Mouse (Mus musculus) lung, embryonic 16.5 days (tissue): ENCODE measurements at regions not wholly inside any gene's neighbourhood (a gene's known extent, or its start where the extent isn't known, plus 50 kb on each side); places are given as distances from the start of the nearest gene placed in this dataset.

Experiments used
- ATAC-seq: fragments of 200-750 bp; cut with Nextera tagmentation; 2 replicates; pipeline ENCODE4 v1.8.0; 2017; ENCODE audit warnings: low read depth, mild to moderate bottlenecking, moderate library complexity
- H3K27ac ChIP-seq: fragments of 300-500 bp; sonication (generic); 2 replicates; pipeline ENCODE4 v1.5.1; 2014; ENCODE audit warnings: mild to moderate bottlenecking, control low read depth, low read length
- H3K27me3 ChIP-seq: fragments of 300-500 bp; sonication (generic); 2 replicates; pipeline ENCODE4 v1.6.1; 2014; ENCODE audit warnings: low read depth, low read length, mixed read lengths; ENCODE audit not compliant: control insufficient read depth, insufficient read depth
- H3K36me3 ChIP-seq: fragments of 300-500 bp; sonication (generic); 2 replicates; pipeline ENCODE4 v1.6.1; 2014; ENCODE audit warnings: low read length; ENCODE audit not compliant: control insufficient read depth, insufficient read depth
- H3K4me1 ChIP-seq: fragments of 300-500 bp; sonication (generic); replicated peaks from 2 replicates; pipeline ENCODE4 v1.6.1; 2014; ENCODE audit warnings: low read length, mixed read lengths; ENCODE audit not compliant: control insufficient read depth, insufficient read depth
- H3K4me2 ChIP-seq: fragments of 300-500 bp; sonication (generic); 2 replicates; pipeline ENCODE4 v1.6.1; 2014; ENCODE audit warnings: low read depth, low read length, control low read depth
- H3K4me3 ChIP-seq: fragments of 300-500 bp; sonication (generic); 2 replicates; pipeline ENCODE4 v1.5.1; 2014; ENCODE audit warnings: mild to moderate bottlenecking, low read length, control low read depth
- H3K9ac ChIP-seq: fragments of 300-500 bp; sonication (generic); 2 replicates; pipeline ENCODE4 v1.6.1; 2014; ENCODE audit warnings: low read length, control low read depth
- H3K9me3 ChIP-seq: fragments of 300-500 bp; sonication (generic); 2 replicates; pipeline ENCODE4 v1.6.1; 2016; ENCODE audit warnings: low read length; ENCODE audit not compliant: control insufficient read depth
- WGBS: fragments of 180-500 bp; shearing (Covaris S2); extraction: QIAGEN DNeasy Blood & Tissue Kit; methylation state at CpG from one replicate; pipeline ENCODE4 v1.1.7; 2014; 5-methylcytosine and 5-hydroxymethylcytosine counted together

DNA sequence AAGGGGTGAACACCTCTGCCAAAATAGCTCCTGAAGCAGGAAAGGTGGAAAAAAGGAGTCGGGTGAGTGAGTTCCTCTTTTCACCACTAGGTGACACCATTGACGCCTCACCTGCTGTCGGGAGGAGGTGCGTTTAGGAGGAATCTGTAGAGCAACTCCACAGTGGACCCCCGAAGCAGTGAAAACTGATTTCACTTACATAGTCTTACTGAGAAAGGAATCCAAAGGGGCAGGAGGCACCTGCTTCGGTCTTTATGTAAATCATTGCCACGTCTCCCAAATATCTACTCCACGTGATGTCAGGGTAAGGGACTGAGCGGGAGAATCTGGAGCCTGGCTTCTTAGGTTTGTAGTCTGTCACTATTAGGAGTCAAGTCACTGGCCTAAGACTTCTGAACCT is 220.5 kb upstream of the Ddhd1 start:
- Histone ChIP-seq H3K4me1 (0 out of 2 replicates have a peak, but pooled peaks cover 2% of the 10 kb centered on the region), H3K36me3 (no peaks in the 10 kb centered on the region), H3K4me2 (peak overlapping the region; percentile 10; the same call in 1 of the 2 replicates), H3K27me3 (no peaks in the 10 kb centered on the region), H3K27ac (no peak overlapping the region), H3K9me3 (no peaks in the 10 kb centered on the region), H3K4me3 (no peak overlapping the region), H3K9ac (no peak overlapping the region)
- no peak for ATAC-seq
- WGBS = 9% methylated on average over 9 of the region's 9 CpGs

GRCm38 (mm10) chr14:45920783-45921182 is 262.8 kb upstream of the Ddhd1 start:
- H3K4me3 ChIP-seq = no peak overlapping the region
- no peak overlapping the region for H3K9ac ChIP-seq
- ATAC-seq = peak; percentile 53; the same call in 1 of the 2 replicates
- H3K27ac ChIP-seq = peak overlapping the region; percentile 65
- peaks cover 18% of the 10 kb centered on the region for H3K4me1 ChIP-seq
- WGBS = 5% methylated on average over 6 of the region's 6 CpGs
- H3K4me2 ChIP-seq = peak overlapping the region; percentile 38
- no peaks in the 10 kb centered on the region for H3K27me3 ChIP-seq
- H3K9me3 ChIP-seq = no peaks in the 10 kb centered on the region
- H3K36me3 ChIP-seq = no peaks in the 10 kb centered on the region

DNA sequence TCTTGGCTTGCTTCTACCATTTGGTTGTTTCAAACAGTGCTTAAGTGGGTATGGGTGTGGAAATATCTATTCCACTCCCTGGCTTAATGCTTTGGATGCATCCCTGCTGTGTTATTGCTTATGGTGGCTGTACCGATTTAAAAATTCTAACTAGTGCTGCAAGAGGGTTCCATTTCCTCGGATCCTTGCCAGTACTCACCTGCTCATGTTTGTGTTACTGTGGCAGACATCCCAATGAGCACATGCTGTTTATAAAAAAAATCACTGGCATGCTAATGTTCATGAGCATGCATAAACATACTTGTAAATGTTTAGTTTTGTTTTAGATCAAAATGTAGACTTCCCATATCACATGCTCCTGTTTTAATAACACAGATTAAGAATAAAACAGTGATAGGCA is 285.6 kb upstream of the Ddhd1 start:
- WGBS = 70% methylated on average over 2 of the region's 2 CpGs
- Histone ChIP-seq H3K4me3 (no peak overlapping the region), H3K9me3 (no peaks in the 10 kb centered on the region), H3K4me2 (no peak overlapping the region), H3K4me1 (no peaks in the 10 kb centered on the region), H3K27me3 (no peaks in the 10 kb centered on the region), H3K27ac (no peak overlapping the region), H3K9ac (no peak overlapping the region), H3K36me3 (no peaks in the 10 kb centered on the region)
- no peak for ATAC-seq

- no peak for ATAC-seq
- Histone ChIP-seq H3K4me1 (no peaks in the 10 kb centered on the region), H3K4me3 (no peak overlapping the region), H3K9me3 (no peaks in the 10 kb centered on the region), H3K27ac (no peak overlapping the region), H3K9ac (no peak overlapping the region), H3K36me3 (no peaks in the 10 kb centered on the region), H3K4me2 (no peak overlapping the region), H3K27me3 (no peaks in the 10 kb centered on the region)
- WGBS = 63% methylated on average over 5 of the region's 5 CpGs
Observed at GRCm38 (mm10) chr14:45944101-45944500, 286.2 kb upstream of the Ddhd1 start.

GRCm38 (mm10) chr14:45944506-45944905 is 286.6 kb upstream of the Ddhd1 start:
- H3K27ac ChIP-seq = no peak overlapping the region
- H3K27me3 ChIP-seq = no peaks in the 10 kb centered on the region
- H3K4me1 ChIP-seq = no peaks in the 10 kb centered on the region
- H3K9ac ChIP-seq = no peak overlapping the region
- no peaks in the 10 kb centered on the region for H3K36me3 ChIP-seq
- no peak overlapping the region for H3K4me3 ChIP-seq
- no peak for ATAC-seq
- no peaks in the 10 kb centered on the region for H3K9me3 ChIP-seq
- 24% methylated on average over 8 of the region's 8 CpGs for WGBS
- no peak overlapping the region for H3K4me2 ChIP-seq

GRCm38 (mm10) chr14:45956624-45957023 is 298.7 kb upstream of the Ddhd1 start:
- Histone ChIP-seq H3K4me1 (no peaks in the 10 kb centered on the region), H3K4me2 (no peak overlapping the region), H3K9ac (no peak overlapping the region), H3K36me3 (no peaks in the 10 kb centered on the region), H3K9me3 (no peaks in the 10 kb centered on the region), H3K4me3 (no peak overlapping the region), H3K27ac (no peak overlapping the region), H3K27me3 (no peaks in the 10 kb centered on the region)
- 47% methylated on average over 8 of the region's 8 CpGs for WGBS
- ATAC-seq = no peak

GRCm38 (mm10) chr14:45962474-45962873 is 304.5 kb upstream of the Ddhd1 start:
- 0 out of 2 replicates have a peak, but pooled peaks cover 4% of the 10 kb centered on the region for H3K4me1 ChIP-seq
- H3K27ac ChIP-seq = no peak overlapping the region
- no peaks in the 10 kb centered on the region for H3K27me3 ChIP-seq
- WGBS = 79% methylated on average over 4 of the region's 4 CpGs
- no peaks in the 10 kb centered on the region for H3K9me3 ChIP-seq
- no peaks in the 10 kb centered on the region for H3K36me3 ChIP-seq
- H3K4me2 ChIP-seq = no peak overlapping the region
- no peak for ATAC-seq
- H3K4me3 ChIP-seq = no peak overlapping the region
- H3K9ac ChIP-seq = no peak overlapping the region

DNA sequence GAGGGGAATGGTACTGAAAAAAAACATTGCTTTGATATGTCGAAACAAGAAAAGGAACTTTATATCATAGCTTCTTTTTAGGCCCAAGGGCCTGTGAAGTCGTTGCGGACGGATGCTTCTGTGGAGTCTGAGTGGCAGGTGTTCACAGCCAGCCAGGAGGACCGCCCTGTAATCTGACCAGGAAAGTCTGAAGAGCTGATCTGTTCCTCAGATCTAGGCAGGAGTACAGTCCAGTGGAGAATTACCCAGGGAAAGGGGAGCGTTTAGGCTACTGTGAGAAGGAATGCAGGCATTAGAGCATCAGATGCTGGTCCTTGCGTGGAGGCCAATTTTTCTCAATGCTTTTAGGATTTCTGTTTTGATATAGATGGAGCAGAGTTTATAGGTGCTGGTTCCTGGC is 306.1 kb upstream of the Ddhd1 start:
- ATAC-seq = no peak

GRCm38 (mm10) chr14:45983206-45983857 is 325.4 kb upstream of the Ddhd1 start:
- no peaks in the 10 kb centered on the region for H3K9me3 ChIP-seq
- no peak overlapping the region for H3K4me2 ChIP-seq
- H3K27ac ChIP-seq = peak overlapping the region; percentile 47
- no peak overlapping the region for H3K4me3 ChIP-seq
- peaks cover 16% of the 10 kb centered on the region for H3K4me1 ChIP-seq
- peak; percentile 84 for ATAC-seq
- no peaks in the 10 kb centered on the region for H3K36me3 ChIP-seq
- H3K9ac ChIP-seq = no peak overlapping the region
- H3K27me3 ChIP-seq = no peaks in the 10 kb centered on the region
- WGBS = 47% methylated on average over 7 of the region's 7 CpGs

More for the DNA sequence above, 306.1 kb upstream of the Ddhd1 start:
- WGBS = 58% methylated on average over 7 of the region's 7 CpGs
- Histone ChIP-seq H3K4me1 (0 out of 2 replicates have a peak, but pooled peaks cover 4% of the 10 kb centered on the region), H3K36me3 (no peaks in the 10 kb centered on the region), H3K4me3 (no peak overlapping the region), H3K4me2 (no peak overlapping the region), H3K27me3 (no peaks in the 10 kb centered on the region), H3K27ac (no peak overlapping the region), H3K9ac (no peak overlapping the region), H3K9me3 (no peaks in the 10 kb centered on the region)
